Mouse (Mus musculus) urinary bladder, postnatal 36 days (tissue): ENCODE measurements around the gene Garnl3.

Experiments
- DNase-seq, 2 experiments: peaks; one replicate each; pipeline ENCODE4 v3.0.0; 2022; ENCODE audit warnings: low spot score in 2 of 2, mixed read lengths in 1 of 2

Gene Garnl3

GRCm38 (mm10) chr2:33089356-33090032 is 42.0 kb downstream of the Garnl3 start:
- DNase-seq = no peak

GRCm38 (mm10) chr2:33086671-33087363 is 44.6 kb downstream of the Garnl3 start:
- no peak for DNase-seq

DNA sequence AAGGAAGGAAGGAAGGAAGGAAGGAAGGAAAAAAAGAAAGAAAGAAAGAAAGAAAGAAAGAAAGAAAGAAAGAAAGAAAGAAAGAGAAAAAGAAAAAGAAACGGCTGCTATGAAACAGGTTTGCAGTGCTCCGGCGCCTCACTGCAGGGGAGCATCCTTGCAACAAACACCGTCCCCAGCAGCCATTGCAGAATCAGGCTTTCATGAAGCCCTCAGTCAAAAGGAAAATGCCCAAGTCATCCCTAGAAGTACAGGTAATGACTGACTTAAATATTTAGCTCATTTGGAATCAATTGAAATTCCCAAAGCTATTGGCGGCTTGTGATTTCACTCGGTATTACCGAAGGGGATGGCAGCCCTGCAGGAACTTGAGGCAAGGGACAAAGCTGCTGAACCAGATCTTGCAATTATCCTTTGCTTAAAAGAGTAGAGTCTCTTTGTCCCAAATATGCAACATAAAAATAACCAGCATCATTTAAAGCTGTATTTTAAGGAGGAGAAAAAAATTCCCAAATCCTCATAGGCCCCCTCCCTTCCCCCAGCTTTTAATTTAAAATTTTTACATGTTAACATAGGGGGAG is 45.3 kb downstream of the Garnl3 start:
- no peak for DNase-seq

DNA sequence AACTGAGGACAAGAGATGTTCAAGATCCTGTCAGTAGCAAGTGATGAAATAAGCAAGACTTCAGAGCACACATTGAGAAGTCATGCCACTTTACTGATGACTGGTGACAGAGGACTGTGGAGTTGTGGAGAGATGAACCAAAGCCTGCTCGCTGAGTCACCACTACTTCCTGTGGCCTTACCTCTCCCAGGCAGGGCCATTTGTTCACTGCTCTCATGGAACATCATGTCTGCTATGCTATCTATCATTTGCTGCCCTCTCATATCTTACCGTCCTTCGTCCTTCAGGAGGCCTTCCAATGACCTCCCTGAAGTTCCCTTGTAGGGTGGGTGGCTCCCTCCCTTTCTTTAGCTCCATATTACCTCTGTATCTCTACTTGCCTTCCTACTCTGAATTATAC is 47.2 kb downstream of the Garnl3 start:
- DNase-seq = no peak

DNA sequence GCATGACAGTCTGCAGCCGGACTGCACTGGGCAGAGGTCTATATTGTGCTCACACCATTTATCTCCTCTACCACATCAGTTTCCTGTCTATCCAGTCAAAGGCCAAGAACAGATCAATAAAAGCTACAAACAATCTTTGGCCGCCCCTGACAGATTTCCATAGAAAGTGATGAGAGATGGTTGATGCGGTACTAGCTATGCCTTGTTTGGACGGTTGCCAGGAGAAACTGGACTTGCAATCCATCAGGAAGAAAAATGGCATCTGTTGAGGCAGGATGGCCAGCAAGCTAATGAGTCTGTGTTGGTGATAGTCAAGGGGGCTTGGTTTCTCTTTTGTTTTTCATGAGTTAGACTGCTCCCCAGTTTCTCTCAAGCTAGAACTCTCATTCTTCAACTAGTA is 51.3 kb downstream of the Garnl3 start:
- DNase-seq = no peak

GRCm38 (mm10) chr2:33077252-33077651 is 54.2 kb downstream of the Garnl3 start:
- no peak for DNase-seq

- no peak for DNase-seq
Observed at GRCm38 (mm10) chr2:33074931-33075330, 56.5 kb downstream of the Garnl3 start.

DNA sequence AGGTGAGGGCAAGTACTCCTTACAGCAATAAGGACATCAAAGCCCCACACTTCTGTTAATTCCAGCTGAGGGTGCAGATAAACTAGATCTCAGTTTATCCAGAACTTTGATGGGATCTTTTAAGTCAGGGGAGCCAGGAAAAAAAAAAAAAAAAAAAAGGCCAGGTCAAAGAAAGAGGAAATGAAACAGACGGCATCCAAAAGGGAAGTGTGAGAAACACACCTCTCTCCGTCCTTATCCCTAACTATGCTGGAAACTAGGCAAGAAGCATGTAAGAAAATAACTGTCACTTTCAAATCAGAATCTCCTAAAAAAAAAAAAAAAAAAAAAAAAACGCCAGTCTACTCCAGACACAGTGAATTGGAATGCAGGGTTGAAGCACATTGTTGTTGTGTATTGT is 57.3 kb downstream of the Garnl3 start:
- DNase-seq = no peak

DNA sequence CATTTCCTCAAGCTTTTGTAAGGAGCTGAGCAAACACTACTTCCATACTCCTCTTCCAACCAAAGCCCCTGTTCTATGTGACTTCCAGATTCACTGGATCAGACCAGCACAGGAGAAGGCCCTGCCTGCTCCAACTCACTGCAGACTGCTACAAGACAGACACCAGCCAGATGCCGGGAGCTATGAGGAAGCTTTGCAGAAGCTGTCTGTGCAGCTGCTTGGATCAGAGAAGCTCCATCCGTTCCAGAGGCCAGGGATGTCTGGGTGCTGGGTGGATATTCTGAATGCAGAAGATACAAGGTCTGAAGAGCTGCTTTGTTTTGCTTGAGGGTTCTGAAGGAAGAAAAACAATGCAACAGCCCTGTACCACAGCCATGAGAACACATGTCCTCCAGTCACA is 59.1 kb downstream of the Garnl3 start:
- DNase-seq = no peak

- DNase-seq = no peak
Observed at GRCm38 (mm10) chr2:33065610-33066009, 65.8 kb downstream of the Garnl3 start.

- no peak for DNase-seq
Observed at GRCm38 (mm10) chr2:33062744-33063143, 68.7 kb downstream of the Garnl3 start.

- peak in 1 of 2 experiments; percentile 36 for DNase-seq
Observed at GRCm38 (mm10) chr2:33058926-33059325, 72.5 kb downstream of the Garnl3 start.

- peak in 1 of 2 experiments; percentile 29 for DNase-seq
Observed at GRCm38 (mm10) chr2:33057514-33057913, 73.9 kb downstream of the Garnl3 start.

GRCm38 (mm10) chr2:33053966-33054365 is 77.5 kb downstream of the Garnl3 start:
- DNase-seq = no peak

- no peak for DNase-seq
Observed at GRCm38 (mm10) chr2:33047360-33047759, 84.1 kb downstream of the Garnl3 start.

GRCm38 (mm10) chr2:33046919-33047318 is 84.5 kb downstream of the Garnl3 start:
- DNase-seq = no peak

DNA sequence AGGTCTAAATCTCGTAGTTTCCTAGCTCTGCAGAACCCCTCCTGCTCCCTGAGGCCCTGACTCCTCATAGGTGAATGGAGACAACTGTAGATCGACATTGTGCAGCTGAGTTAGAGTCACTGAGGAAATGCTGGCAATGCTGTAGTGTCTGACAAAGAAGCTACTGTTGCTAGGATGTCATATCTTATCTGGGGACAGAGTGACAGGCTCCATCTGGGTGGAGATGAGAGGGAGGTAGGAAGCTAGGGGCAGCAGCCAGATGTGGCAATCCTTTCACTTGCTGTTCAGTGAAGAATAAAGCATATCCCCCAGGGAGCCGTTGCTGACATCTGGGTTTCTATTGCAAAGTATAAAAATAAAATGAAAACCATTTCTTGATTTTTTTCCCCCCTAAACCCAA is 85.6 kb downstream of the Garnl3 start:
- no peak for DNase-seq

- peak in 1 of 2 experiments; percentile 36 for DNase-seq
Observed at GRCm38 (mm10) chr2:33042781-33043180, 88.7 kb downstream of the Garnl3 start.

- peak in 1 of 2 experiments; percentile 34 for DNase-seq
Observed at GRCm38 (mm10) chr2:33041571-33041970, 89.9 kb downstream of the Garnl3 start.

GRCm38 (mm10) chr2:33037429-33037828 is 94.0 kb downstream of the Garnl3 start:
- DNase-seq = no peak

GRCm38 (mm10) chr2:33035297-33035696 is 96.2 kb downstream of the Garnl3 start:
- no peak for DNase-seq

DNA sequence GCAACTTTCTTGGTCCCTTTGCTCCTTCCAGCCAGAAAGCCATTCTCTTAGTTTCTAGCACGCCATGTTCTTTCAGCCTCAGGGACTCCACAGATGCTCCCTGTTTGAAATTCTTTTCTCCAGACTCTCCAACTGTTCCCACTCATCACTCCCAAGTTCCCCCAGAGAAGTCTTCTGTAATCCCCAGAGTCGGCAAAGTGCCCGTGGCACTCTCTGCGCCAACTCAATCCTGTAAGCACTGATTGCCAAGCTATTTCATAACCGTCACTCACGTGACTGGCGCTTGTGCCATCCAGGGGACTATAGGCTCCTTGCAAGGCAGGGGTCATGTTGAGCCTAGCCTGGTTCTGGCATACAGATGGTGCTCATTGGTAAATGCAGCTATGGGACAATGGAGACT is 98.2 kb downstream of the Garnl3 start:
- DNase-seq = peak in 1 of 2 experiments; percentile 64
